Mouse (Mus musculus): ENCODE results near the gene Gm10959. TPM values are rescaled to one million over a fixed set of nuclear protein-coding genes. Genes with fewer than 3 reads are reported as not detected.

Gene Gm10959
- polyA plus RNA-seq (2017; shearing (Covaris generic)), result not detected

DNA sequence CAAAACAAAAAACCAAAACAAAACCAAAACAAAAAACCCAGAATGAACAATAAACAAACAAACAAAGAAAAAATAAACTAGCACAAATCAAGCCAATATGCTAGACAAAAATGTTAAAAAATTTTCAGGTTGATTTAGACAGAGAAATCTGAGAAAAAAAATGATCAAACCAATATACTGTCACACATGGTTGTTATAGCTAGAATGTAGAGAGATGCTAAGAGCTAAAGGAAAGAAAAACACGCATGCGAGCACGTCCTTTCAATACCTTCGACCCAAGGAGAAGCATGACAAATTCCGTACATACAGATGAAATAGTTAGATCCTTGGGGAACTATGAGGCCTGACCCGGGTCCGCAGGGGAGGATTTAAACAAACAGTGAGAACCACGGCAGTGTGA lies at the start of gene Gm10959:
Gm10959 (minus strand) TSS at position 101 of the 400 bp plus-strand sequence.

DNA sequence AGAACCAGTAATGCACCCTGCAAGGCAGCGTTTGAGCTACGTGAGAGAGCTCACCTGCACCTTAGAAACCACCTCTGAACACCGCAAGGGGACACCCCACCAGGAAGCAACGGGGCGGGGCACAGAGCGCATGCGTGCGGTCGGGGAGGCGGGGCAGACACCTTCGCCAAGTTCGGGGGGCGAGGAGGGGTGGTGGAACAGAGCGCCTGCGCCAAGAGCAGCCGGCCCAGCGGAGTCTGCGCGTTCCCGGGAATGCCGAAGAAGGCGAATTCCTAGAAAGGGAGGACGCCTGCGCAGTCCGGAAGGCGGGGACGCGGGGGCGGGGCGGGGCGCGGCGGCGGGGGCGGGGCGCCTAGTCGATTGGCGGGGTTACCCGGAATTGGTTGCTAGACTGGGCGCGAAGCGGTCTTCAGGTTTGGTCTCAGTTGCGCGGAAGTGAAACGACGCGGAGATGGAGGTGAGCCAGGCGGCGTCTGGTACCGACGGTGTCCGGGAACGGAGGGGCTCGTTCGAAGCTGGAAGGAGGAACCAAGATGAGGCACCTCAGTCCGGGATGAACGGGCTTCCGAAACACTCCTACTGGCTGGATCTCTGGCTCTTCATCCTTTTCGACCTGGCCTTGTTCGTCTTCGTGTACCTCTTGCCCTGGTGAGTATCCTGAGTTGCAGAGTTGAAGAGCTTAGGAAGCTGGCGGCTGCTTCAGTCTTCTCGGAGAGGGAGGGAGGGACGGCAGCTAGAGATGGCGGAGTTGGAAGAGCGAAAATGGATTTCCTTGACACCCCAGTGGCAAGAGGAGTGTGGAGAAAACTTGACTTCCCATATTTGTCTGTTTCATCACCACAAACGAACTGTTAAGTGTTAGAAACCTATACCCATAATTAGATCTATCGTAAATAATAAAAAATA lies 5.1 kb upstream of the Gm10959 start, which contains the start of gene 1810037I17Rik:
1810037I17Rik (plus strand) TSS at position 195 of the 906 bp plus-strand sequence.

DNA sequence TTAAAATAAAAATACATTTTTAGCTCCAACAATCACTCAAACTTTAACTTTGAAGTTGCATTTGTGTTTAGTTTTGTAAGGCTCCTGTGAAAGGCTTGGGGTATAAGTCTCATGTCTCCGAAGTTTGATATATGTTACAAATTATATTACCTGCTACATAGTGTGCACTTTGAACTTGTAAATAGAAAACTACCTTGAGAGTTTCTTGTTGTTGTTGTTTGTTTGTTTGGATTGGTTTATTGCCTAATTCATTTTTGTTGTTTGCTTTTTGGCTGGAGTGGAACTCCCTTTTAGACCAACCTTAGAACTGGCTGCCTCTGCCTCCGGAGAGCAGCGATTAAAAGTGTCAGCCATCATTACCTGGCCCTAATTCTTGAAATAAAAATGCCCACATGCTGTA lies 24.4 kb downstream of the Gm10959 start, which contains the start of gene Fabp2:
Fabp2 (plus strand) TSS at position 301 of the 400 bp plus-strand sequence.

Other genes with a start within 250 kb of the Gm10959 start
- 0.15 TPM for gene Pde5a, start 190.4 kb downstream of the Gm10959 start, polyA plus RNA-seq (2017; shearing (Covaris generic))
- gene Fabp2, start 24.3 kb downstream of the Gm10959 start, polyA plus RNA-seq (2017; shearing (Covaris generic)), result not detected
- gene 1810037I17Rik, start 4.8 kb upstream of the Gm10959 start, polyA plus RNA-seq (2017; shearing (Covaris generic)), result 98.3 TPM
- 20.2 TPM for gene Usp53, start 65.2 kb upstream of the Gm10959 start, polyA plus RNA-seq (2017; shearing (Covaris generic))
- gene Myoz2, start 115.7 kb upstream of the Gm10959 start, polyA plus RNA-seq (2017; shearing (Covaris generic)), result not detected

Measured in inflammation-experienced regulatory T-cells, adult 16 weeks (primary cell).